Mouse (Mus musculus): ENCODE measurements around the gene Man1c1.

Gene Man1c1

DNA sequence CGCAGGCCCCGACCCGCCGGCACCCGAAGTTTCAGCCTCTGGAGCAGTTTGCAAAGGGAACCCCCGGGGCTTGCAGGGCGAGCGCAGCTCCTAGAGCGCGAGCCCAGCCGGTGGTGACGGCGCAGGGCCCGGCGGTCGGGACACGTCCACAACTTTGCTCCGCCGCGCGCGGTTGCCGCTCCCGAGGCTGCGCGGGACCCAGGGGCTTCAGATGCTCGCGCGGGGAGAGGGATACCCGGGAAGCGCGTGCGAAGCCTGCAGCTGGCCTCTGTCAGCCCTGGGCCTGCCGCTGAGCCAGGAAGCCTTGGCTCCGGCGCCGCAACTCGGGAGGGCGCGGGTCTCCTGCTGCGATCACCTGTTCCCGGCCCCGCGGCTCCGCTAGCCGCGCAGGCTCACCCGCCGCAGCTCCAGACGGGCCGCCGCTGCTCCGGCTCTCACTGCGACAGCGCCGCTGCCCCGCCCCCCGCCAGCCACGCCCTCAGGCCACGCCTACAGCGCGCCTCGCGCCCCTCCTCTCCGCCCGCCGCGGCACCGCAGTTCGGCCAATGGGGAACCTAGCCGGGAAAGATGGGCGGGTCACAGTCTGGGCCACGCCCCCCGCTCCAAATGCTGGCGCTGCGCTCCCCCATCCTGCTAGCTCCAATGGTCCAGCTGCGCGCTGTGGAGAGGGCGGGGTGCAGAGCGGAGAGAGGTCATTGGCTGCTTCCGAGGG, at the start of gene Man1c1:
TSS of gene Man1c1 (minus strand) at position 456 of the 712 bp plus-strand sequence.
- peak; percentile 99 for DNase-seq

DNA sequence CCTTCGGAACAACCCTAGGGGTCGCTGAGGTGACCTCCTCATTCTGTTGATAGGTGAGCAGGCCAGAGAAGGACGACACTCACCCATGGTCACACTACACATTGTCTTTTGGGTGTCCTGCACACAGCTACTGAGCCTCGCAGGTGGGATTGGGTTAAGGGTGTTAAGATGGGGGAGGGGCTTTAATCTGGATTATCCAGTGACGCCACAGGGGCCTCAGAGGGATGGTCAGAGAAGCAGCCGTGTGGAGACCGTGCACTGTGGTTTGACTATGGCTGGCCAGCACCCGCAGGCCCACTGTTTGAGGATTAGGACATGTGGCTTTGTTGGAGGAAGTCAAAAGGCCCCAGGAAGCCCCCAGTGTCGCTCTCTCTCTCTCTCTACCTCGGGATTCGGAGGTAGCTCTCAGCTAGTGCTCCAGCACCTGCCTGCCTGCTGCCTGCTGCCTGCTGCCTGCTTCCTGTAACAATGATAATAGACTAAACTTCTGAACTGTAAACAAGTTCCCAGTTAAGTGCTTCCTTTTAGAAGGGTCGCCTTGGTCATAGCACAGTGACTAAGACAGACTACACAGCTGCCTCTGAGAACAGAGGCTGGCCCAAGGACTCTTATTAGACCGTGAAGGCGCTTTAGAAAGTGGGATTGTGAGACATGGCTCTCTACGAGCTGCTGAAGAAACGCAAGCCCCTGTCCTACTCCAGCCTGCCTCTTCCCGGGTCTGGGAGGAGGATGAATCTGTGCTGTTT, 49.6 kb upstream of the Man1c1 start:
- DNase-seq: peak; percentile 52

DNA sequence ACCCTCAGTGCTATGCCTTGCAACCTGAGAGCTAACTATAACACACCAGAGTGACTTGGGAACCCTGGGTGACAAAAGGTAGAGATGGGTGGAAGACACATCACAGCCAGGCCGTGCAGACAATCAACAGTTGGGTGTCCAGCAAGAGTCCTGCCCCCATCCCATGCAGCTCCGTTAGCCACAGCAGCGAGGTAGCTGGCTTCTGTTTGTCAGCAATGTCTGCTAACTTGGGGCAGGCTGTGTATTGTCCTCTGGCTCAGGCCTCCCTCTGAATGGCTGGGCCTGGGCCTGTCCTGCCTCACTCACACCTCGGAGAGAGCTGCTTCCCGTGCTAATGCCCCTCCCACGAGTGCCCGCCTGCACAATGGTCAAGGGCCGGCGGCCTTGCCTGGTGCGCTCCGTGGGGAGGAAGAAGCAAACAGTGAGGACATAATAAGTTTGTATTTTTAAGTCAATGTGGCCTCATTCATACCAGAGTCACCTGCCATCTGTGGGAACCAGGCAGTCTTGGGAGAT, 48.9 kb upstream of the Man1c1 start:
- DNase-seq: peak; percentile 49

GRCm38 (mm10) chr4:134751682-134752380, 47.7 kb upstream of the Man1c1 start:
- no peak for DNase-seq

DNA sequence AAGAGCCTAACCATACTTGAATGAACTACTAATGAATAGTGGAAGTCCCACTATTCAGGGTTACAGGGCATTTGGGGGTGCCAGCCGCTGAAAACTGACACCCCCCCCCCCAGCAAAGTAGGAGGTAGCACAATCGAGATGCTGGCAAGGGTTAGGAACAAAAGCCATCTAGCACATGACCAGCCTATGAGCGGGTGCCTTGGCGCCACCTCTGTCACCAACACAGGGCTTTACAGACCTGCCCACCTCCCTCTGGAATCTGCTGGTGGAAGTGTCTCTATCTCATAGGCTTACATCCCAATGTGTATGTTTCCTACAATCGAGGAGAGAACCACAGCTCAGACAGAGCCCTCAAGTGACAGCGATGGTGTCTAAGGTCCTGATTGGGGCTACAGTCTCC, 46.7 kb upstream of the Man1c1 start:
- no peak for DNase-seq

GRCm38 (mm10) chr4:134750263-134750662, 46.2 kb upstream of the Man1c1 start:
- DNase-seq: peak; percentile 55

GRCm38 (mm10) chr4:134749301-134750030, 45.4 kb upstream of the Man1c1 start:
- peak; percentile 37 for DNase-seq

GRCm38 (mm10) chr4:134745900-134746661, 42.0 kb upstream of the Man1c1 start:
- DNase-seq: peak; percentile 34

DNA sequence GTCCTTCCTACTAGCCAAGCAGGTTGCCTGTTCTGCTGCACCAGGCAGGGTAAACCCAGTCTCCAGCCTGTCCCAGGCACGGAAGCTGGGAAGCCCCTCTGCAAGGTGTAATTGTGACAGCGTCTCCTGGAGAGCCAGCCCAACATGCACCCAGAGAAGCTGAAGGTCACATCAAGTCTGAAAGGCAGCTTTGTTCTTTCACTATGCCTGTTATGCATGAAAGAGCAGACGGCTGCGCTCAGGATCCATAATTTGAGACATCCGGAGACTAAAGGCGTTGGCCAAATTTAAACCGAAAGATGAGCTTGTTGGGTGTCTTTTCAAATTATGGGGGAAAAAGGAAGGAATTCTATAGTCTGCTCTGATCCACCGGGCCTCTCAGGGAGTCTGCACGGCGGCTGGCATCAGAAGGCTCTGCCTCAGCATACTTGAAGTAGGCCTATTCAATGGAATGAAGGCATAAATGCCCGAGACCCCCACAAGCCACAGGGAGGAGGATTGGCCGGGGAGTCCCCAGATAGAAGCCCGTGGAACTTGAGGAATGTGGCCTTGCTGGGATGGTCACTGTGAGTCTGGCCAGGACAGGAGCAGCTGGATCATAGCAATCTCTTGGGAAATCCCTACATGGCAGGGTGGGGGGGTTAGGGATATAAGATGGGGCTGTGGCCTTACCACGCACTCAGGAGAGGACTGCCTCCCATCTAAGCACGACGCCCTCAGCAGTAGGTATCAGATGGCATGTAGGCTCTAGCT, 40.0 kb upstream of the Man1c1 start:
- no peak for DNase-seq

GRCm38 (mm10) chr4:134741949-134742348, 37.9 kb upstream of the Man1c1 start:
- peak; percentile 35 for DNase-seq

- DNase-seq: no peak
These were observed 36.1 kb upstream of the Man1c1 start for GRCm38 (mm10) chr4:134740186-134740585.

DNA sequence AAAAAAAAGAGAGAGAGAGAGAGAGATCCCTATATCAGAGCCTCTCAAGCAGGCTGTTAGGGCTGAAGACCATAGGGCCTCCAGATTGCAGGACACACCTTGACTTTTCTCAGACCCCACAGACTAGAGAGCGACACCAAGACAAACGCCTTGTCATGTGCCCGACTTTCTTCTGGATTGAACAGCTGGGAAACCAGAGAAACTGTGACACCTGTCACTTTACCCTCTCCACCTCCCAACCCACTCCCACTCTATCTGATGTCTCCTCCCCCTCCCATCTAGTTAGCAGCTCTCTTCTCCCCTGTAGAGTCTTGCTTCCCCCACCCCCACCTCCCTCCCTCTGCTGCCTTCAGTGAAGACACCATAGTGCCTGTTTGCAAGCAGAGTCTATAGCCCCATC, 35.4 kb upstream of the Man1c1 start:
- no peak for DNase-seq

DNA sequence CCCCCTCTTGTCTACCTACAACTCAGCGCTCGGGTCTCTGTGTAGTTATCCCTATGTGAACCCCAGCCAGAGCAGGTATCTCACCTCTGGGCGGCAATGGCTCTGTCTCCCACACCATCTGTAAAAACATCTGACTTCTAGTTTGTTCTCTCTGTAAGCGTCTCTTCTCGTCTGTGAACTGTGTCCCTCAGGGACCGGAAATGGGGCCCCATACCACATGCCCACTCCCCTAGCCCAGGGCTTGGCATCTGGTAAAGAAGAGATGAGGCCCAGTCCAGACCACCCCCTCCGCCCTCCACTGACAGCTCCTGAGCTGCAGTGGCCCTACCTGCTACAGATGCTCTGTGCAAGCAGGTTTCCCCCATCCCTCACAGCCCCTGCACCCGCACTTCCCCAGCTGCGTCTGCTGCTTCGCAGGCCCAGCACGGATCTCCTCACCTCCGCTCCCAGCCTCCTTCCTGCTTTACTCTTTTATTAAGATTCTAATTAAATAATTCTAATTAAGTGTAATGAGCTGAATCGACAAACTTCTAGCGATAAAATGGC, 33.3 kb upstream of the Man1c1 start:
- no peak for DNase-seq

DNA sequence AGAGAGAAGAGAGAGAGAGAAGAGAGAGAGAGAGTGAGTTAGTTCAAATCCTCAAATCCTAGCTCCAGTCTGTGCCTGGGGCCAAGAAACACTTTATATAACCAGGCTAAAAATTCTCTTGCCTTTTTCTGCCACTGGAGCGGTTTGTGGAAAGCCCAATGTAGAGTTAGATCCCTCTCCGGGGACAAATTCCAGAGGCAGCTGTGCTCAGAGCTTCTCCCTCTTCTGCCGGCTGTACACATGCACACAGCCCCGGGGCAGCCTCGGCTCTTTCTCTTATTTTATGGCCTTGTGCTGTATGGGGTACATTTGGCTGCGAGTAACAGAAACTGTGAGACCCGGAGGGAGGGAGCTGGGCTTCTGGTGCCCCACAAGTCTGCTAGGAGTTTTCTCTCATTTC, 32.1 kb upstream of the Man1c1 start:
- DNase-seq: no peak

- DNase-seq: peak; percentile 76
These were observed 30.6 kb upstream of the Man1c1 start for GRCm38 (mm10) chr4:134734629-134735081.

DNA sequence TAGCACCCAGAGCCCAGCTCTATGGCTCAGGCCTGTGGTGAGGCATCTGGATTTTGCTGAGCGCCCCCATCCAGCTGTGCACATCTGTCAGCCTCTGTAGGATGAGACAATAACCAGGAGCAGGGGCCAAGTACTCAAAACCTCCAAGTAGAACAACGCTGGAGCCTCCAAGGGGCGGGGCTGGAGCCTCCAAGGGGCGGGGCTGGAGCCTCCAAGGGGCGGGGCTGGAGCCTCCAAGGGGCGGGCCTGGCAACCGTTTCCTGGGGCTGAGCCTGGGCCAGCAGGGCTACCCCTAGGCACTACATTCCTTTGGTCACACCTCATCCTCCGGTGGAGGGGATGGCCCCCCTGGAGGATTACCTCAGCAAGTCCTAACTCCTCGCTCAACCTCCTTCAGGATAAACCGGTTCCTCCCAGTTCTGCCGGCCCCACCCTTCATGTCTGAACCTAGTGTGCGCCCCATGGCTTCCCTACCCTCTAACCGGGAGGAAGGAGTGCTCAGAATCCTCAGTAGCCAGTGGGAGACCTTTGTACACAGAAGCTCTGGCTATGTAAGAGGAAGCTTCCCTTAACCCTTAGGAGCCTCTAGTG, 30.0 kb upstream of the Man1c1 start:
- peak; percentile 77 for DNase-seq

- no peak for DNase-seq
These were observed 29.3 kb upstream of the Man1c1 start for GRCm38 (mm10) chr4:134733371-134733770.

DNA sequence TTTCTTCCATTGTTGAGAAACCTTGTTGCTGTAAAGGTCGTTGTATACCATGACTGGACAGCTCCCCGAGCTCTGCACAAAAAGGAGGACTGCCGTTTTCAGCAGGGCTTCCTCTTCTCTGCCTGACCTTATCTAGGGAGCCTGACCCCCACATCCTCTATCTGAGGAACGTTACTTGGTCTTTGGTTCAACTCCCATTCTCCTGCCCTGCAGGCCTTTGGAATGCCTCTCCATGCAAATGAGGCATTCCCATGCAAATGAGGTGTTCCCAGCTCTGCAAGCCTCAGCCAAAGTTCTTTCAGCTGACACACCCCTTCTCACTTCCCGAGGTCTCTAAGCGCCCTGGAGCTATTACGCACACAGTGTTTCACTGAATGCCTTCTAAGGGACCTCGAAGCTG, 26.0 kb upstream of the Man1c1 start:
- DNase-seq: peak; percentile 26

DNA sequence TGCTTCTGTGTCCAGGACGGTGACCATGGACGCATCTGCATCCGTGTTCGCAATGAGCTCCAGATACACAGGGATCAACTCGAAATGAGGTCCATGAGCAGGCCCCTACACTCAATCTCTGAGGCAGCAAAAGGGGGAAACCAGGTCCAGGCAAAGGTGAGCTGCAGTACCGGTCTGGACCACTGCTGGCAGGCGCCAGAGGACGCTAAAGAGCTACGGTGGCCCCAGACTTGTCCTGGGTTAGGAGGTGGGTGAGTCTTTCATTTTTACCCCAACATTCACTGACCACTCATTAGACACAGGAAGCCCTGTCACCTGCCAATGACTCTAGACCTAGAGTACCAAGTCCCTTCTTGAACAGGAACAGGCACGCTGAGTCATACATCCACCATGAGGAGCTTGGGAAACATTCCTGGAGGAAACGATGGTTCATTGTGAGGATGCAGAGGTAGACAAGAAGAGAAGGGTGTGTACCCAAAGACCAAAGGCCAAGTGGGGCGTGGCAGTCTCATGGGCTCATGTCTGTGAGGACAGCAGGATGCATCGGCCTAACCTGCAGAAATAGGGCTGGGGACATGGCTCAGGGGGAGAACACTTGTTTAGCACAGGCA, 21.8 kb upstream of the Man1c1 start:
- no peak for DNase-seq

DNA sequence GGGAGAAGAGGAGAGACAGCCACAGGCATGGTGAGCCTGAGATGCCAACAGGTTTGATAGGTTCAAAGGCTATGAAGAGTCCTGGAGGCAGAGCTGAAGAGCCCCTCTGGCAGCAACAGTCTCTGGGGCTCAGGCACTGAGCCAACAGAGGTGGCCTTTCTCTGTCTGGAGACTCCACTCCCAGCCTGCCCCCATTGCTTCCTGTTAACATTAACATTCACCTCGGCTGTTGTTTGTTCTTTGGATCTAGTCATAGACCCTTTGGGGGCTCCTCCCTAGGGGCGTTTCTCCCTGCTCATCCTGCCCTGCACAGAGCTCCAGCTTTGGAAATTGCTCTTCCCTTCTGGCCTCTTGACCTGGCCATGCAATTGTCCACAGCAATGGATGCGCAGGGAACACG, 20.9 kb upstream of the Man1c1 start:
- peak; percentile 45 for DNase-seq
